Mouse (Mus musculus): ENCODE data around the gene Saysd1. TPM values are rescaled to one million over a fixed set of nuclear protein-coding genes. Genes with fewer than 3 reads are reported as not detected.

Gene Saysd1
- 1 to 10 TPM; 6.9 to 7.4 TPM for total RNA-seq (2021)
- long read RNA-seq, experiment 1, transcript Saysd1-201 (2 exons, 2,315 nt): major isoform, 33 of 35 reads
- long read RNA-seq, experiment 1, partial matches to known transcripts: 0 of 35 reads
- long read RNA-seq, experiment 1, other reads (novel, unspliced or antisense): 2 of 35 reads
- long read RNA-seq, experiment 2, transcript Saysd1-201 (2 exons, 2,315 nt): major isoform, 15 of 17 reads
- long read RNA-seq, experiment 2, partial matches to known transcripts: 0 of 17 reads
- long read RNA-seq, experiment 2, other reads (novel, unspliced or antisense): 2 of 17 reads

DNA sequence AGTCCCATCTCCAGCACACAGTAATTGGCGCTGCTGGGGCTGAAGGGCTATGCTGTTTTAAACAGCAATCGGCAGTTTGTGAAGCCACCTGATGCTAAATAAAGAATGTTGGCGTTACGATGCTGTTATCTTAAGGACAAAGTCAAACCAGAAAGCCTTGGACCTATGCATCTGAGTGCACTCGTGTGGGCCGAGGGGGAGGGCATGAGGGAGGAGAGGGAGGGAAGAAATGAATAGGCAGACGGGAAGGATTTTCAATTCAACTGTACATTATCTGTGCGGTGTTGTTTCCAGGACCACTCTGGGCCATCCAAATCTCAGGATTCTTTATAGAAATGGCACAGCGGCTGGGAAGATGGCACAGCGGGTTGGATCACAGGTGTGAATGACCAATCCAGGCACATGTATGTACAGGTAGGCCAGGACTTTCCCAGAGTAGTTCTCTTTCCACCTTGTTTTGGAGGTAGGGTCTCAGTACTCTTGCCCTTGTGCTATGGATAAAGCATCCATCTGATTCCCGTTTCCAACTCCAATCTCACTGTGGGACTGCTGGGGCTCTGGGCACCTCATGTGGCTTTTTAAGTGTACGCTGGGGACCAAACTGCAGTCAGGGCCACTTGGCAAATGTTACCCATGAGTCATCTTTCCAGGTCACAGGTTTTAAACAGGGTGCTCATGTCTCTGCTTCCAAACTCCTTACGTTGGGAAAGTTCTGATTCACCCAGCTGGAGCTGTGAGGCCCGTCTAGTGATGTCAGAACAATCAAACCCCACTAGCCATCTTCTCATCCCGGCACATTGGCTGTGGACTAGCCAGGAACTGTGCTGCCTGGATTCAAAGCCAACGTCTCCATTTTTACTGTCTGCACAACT lies at the start of gene Saysd1:
TSS of gene Saysd1 (minus strand) at position 51 of the 872 bp plus-strand sequence.
- no peak for DNase-seq (ENCODE audit: low spot score in 2 of 2)

DNA sequence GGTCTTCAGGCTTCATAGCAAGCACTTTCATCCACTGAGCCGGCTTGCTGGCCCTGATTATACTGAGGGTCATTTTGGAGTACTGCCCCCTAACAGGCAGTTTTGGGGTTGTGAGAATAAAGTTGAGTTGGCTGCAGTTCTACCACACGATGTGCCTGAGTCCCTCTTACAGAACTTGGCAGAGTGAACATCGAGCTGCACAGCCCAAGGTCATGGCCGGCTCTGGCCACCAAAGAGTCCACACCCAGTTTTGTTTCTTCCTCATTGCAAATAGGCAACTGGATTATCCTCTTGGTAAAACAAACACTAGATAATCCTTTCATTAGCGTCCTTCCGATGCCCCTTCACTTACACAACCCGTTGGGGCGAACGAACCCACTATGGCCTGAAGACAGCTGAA lies 47.1 kb upstream of the Saysd1 start:
- no peak for DNase-seq (ENCODE audit: low spot score in 2 of 2)

DNA sequence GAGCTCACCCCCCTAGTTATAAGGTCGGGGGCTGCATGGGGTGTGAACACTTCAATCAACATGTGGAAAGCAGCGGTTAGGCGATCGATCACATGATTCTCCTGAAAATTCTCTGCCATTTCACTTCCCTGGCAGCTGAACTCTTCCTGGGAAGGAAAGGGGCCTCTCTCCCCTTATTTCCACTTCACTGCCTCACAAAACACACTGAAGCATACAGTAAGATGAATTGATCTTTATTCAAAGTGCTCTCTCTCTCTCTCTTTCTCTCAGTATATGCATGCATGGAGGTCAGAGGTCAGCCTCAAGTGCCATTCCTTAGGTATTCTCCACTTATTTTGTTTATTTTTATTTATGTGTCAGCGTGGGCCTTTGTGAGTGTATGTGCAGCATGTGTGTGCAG lies 45.4 kb upstream of the Saysd1 start:
- DNase-seq (ENCODE audit: low spot score in 2 of 2): no peak

DNA sequence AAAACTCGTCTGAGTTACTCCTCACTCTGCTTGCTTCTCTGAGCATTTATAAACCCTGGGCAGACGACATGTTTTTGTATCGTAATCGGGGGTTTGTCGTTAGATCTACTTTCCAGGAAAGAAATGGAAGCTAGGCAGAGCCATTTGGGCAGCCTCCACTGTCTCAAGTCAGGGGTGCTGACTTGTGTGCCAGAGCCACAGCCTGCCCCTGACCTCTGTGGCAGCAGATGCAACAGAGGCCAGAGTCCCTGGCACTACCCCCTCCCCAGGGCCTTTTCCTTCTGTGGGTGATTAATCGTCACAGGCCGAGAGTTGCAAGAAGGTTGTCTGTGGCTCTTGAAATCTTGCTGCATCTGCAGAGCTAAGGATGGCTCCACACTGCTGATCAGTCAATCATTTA lies 44.3 kb upstream of the Saysd1 start:
- no peak for DNase-seq (ENCODE audit: low spot score in 2 of 2)

DNA sequence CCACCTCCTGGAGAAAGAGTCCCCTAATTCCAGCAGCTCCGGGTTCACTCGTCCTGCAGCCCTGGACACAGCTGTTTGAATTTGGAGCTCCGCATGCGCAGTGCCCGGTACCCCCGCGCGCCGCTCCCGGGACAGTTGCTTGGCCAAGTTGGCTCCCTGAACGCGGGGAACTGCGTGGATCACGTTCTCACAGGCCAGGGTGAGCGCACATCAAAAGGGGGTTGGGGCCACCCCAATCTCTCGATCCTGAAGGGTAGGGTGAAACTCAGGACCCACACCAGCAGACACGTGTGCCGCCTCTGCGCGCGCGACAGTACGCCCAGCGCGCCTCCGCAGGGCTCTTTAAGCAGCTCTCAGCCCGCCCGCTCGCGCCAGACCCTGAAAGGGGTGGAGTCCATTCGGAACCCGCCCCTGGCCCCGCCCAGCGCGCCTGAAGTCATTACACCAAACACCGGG lies 43.2 kb upstream of the Saysd1 start, which contains the start of gene Kcnk5:
TSS of gene Kcnk5 (minus strand) at position 344 of the 456 bp plus-strand sequence.
- DNase-seq (ENCODE audit: low spot score in 2 of 2): peak; percentile 76 to 89

DNA sequence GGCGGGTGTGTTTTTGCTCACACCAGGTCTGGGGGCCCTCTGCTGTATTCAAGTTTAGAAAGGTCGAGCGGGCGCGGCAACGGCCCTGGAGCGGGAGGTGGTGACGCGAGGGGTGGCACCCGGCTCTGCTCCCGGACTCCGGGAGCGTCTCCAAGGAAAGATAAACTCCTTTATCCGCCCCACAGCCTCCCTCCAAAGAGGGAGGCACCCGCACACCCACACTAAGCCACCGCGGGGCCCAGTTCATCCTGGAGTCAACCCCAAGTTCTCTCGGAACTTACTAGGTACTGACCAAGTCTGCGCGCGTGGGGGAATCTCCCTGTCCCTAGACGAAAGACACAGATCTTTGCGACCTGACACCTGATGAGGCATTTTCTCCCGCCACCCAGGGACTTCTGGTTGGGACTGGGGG lies 42.4 kb upstream of the Saysd1 start:
- DNase-seq (ENCODE audit: low spot score in 2 of 2): peak in 1 of 2 experiments; percentile 9

DNA sequence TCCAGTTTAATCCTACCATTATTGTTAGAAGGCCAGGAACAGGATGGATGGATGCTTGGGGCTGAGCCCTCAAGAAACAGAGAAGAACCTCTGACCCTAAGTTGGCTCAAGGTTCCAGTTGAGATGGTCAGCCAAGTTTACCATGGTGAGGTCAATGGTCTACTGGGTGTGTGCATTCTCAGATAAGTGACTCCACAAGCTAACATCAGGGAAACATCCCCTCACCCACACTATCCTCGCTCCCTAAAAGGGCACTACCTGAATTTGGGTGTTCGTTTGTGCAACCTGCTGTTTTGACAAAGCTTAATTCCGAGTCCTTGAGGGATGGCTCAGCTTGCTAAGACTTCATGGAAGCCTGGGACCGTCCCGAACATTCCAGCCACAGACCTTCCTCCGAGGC lies 42.0 kb upstream of the Saysd1 start:
- DNase-seq (ENCODE audit: low spot score in 2 of 2): no peak

DNA sequence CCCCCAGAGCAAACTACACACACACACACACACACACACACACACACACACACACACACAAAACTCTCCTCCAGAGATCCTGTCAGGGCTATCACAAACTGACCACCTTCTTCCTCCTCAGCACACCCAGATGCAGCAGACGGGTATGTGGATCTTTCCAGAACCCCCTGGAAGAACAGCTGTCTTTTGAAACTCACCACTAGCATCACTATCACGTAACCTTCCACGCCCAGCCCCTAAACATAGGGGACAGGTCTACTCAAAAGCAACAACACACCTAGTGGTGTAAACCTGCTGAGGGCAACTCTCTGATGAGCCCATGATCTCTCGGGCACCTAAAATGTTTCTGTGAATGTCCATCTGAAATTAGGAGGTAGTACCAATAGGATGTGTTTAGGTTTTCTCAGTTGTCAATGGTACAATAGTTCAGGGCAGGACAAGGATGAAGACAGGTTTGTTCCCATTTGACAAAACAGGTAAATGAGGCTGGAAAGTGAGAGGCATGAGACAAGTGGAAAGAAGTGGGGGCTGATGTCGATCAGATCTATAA lies 41.5 kb upstream of the Saysd1 start:
- DNase-seq (ENCODE audit: low spot score in 2 of 2): no peak

DNA sequence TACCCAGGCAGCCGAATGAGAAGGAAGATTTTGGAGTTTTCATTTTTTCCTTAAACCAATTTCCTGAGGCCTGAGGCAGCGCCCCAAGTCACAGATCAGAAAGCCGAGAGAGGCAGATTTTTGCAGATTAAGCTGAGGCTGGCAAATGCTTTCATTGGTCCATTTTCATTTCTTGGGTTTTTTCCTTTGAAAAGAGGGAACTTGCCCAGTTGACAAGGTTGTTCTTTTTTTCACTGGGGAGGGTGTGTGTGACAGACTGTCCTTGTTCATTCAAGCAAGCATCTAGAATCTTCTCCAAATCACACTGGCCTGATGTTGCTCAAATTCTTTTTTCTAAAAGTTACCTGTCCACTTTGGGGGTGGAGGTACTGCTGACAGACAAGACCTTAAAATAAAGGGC lies 40.7 kb upstream of the Saysd1 start:
- no peak for DNase-seq (ENCODE audit: low spot score in 2 of 2)

DNA sequence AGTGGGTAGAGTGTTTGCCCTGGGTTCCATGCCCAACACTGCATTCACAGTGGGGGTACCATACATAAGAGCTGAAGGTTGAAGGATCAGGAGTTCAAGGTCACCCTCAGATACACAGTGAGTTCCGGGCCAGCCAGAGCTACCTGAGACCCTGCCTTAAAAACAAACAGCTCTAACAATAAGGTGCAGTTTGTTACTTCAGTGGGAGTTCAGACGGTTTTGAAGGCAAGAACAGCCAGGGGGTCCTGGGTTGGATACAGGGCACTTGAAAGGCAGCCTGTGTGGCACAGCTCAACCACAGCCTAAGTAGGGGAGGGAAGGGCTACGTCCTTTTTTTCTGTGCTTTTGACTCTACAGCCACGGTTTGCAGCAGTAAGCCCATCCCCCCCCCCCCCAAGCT lies 40.3 kb upstream of the Saysd1 start:
- DNase-seq (ENCODE audit: low spot score in 2 of 2): no peak

DNA sequence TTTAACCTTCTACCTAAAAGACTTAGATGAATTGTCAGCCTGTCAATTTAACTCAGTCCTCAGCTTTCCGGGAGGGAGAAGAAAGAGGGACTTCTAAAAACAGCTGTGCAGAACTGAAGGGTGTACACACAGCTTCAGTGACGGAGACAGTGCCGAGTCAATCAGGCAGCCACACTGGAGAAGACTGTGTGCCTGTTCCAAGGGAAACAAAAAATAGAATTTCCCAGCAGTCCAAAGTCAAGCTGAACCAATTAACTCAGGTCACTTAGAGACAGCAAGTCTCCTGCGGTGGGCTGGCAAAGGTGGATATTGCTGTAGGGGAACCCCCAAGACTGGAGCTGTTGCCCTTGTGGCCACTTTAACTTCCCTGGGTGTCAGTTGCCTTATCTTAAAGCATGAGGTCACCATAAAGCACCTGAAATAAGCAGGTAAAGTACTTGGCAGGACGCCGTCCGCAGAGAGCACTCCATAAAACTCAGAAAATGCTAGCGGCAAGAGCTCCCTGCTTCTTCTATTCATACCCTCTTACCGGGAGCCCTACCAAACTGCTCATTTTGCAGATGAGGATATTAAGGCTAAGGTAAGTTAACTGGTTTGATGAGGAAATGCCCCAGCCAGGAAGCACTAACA lies 39.3 kb upstream of the Saysd1 start:
- DNase-seq (ENCODE audit: low spot score in 2 of 2): no peak

DNA sequence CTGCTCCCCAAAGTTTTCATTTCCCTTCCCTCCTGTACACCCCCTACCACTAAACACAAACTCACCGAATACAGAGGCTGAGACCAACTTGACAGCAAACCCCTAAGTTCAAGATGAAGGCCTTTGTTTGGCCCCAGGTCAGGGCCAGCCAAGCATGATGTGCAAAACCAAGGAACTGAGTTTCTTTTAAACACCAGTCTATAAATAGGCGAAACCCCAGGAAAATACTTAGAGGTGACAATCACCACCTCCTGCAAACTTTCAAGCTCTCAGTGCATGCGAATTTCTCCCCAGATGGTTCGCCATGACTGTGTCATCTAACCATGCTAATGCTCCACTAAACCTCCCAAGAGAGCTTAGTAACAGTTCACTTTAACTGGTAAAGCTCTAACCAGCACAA lies 37.4 kb upstream of the Saysd1 start:
- no peak for DNase-seq (ENCODE audit: low spot score in 2 of 2)

DNA sequence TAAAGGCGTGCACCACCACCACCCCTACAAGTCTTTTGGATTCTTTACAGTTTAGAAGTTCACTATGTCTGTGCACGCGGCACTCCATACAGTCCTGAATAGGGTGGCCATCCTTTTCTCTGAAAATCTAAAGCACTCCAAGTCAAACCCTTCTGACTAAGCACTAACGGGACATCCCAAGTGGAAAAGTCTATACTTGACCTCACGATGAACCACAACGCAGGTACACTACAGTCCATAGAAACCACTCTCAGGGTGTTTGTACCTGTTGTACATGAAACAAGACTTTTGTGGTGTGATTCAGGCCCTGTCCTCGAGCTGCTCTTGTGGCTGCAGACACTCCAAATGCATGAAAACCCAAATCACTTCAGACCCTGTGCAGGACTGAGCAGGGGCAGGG lies 36.8 kb upstream of the Saysd1 start:
- no peak for DNase-seq (ENCODE audit: low spot score in 2 of 2)

DNA sequence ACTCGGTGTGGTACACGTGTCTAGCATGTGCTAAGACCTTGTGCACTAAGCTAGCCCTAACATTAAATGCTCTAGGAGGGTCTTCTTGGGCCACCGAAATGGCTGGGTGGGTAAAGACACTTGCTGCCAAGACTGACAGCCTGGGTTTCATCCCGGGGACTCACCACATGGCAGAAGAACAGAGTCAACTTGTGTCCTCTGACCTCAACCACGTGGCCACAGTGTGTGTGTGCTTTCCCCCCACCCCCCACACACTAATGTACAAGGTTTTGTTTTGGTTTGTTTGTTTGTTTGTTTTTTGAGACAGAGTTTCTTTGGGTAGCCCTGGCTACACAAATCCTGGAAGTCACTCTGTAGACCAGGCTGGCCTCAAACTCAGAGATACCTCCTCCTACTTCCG lies 36.4 kb upstream of the Saysd1 start:
- DNase-seq (ENCODE audit: low spot score in 2 of 2): no peak

DNA sequence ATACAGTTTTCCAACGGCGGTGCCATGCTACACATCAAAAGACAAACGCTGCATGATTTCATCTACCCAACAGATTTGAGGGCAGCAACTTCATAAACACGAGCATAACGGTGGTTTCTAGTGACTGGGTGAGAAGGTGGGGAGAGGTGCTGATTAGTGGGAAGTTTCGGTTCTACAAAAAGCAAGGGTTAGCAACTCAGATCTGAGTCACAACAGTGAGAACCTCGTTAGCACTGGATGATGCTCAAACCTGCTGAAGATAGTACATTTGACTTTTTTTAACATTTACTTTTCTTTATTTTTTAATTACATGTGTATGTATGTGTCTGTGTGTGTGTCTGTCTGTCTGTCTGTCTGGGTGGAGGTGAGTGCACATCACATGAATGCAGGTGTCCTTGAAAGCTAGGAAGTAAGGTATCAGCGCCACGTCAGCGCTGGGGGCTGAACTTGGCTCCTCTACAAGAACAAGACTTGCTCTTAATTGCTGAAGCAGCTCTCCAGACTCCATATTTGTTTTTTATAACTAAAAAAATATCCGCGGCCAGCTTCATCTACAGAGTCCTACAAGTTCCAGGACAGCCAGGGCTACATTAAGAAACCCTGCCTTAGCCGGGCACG lies 35.6 kb upstream of the Saysd1 start:
- DNase-seq (ENCODE audit: low spot score in 2 of 2): no peak

DNA sequence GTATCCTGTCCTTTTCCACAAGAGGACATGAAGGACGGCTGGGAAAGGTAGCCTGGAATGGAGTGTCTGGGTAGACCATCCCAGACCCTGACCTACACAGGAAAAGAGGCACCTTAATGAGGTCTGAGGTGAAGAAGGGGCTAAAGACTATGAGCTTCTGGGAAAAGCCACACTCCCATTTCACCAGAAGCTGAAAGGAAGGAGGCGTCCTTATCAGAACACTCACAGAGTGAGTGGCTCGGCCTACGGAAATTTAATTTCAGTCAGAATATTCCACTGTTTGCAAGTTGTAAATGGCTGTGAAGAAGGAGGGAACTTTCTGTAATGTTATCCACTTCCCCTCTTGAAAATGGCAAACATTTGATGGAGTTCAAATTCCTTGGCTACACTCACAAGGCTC lies 34.6 kb upstream of the Saysd1 start:
- DNase-seq (ENCODE audit: low spot score in 2 of 2): no peak

DNA sequence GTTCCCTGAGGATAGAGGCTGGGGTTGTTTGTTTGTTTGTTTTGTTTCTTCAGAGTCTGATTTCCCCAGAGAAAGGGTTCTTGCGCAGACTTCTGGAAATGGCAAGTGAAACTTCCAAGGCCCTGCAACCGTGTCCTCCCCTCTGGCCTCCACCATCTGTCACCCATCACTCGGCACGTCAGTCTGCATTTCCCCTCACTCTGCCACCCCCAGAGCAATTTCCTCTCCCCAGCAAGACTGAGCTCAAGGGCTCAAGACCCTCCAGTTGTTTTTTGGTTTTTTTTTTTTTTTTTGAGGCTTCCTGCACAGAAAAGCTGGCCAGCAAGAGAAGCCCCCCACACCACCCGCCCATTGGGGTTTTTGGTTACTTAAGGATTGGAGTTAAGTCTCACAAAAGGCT lies 34.2 kb upstream of the Saysd1 start:
- no peak for DNase-seq (ENCODE audit: low spot score in 2 of 2)

DNA sequence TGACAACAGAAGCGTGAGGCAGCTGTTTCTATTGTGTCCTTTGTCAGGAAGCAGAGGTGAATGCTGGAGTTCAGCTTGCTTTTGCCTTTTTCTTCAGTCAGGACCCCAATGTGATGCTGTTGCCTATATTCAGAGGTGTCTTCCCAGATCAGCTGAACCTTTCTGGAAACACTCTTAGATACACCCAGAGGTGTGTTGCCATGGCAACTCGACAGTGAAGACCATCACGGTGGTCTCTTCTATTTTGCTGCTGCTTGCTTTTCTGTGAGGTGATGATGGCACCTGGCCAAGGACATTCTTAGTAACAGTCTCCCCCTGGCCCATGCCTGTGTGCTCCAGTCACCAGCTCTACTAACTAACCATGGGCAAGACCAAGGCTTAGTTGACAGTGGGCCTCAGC lies 33.5 kb upstream of the Saysd1 start:
- DNase-seq (ENCODE audit: low spot score in 2 of 2): no peak

DNA sequence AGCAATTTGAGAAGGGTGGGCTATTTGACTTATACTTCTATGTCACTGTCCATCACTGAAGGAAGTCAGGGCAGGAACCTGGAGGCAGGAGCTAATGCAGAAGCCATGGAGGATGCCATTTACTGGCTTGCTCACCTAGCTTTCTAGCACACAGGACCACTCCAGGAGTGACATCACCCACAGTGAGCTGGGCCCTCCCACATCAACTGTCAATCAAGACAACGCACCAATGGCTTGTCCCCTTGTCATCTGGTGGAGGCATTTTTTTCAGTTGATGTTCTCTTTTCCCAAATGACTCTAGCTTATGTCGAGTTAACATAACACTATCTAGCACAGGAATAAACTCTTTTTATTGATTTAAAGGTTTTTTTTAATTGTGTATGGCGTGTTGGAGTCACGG lies 30.9 kb upstream of the Saysd1 start:
- no peak for DNase-seq (ENCODE audit: low spot score in 2 of 2)

DNA sequence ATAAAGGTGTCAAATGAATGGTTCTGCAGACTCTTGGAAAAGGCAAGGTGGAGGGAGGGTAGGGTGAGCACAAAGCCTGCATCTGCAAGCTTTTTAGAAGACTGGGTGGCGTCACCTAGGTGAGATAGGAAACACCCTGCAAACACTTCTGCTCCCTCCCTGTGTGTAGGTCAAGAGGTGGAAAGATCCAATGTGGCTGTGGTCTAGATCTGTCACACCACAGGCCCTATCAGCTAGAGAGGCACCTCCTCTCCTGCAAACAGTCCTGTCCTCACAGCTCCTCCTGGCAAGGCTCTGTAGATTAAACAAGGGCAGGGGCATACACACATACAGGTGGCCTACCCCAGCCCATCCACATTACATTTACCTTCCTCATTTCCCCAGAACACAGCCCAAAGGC lies 30.1 kb upstream of the Saysd1 start:
- no peak for DNase-seq (ENCODE audit: low spot score in 2 of 2)

DNA sequence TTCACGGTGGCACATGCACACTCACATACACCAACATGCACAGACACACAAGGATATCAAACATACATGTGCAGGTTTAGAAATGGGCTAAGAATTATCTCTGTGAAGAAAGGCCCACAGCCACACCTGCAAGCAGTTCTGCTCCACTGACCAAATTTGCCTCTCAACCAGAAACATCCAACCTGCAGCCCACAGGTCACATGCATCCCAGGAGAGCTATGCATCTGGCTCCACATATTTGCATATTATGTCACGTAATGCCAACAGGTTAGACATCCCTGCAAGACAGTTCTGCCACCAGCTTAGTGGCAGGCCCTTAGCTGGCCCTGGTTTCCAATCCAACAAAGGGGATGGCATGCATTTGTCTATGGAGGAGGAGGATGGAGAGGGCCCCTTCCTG lies 29.7 kb upstream of the Saysd1 start:
- DNase-seq (ENCODE audit: low spot score in 2 of 2): no peak
